Mouse (Mus musculus) liver, adult 2 months (tissue): ENCODE results near the gene Gm49711. TPM values are rescaled to one million over a fixed set of nuclear protein-coding genes. Genes with fewer than 3 reads are reported as not detected.
A peak's percentile ranks its signal among the peaks of the same experiment; 100 is the strongest.

Experiments used
- DNase-seq: peaks from one replicate; pipeline ENCODE4 v3.0.0-alpha.2; 2011; ENCODE audit warnings: low read depth, low spot score; ENCODE audit errors: extremely low read depth
- H3K27ac ChIP-seq: fragments of 200-500 bp; replicated peaks from 2 replicates; pipeline ENCODE4 v1.5.1; 2012; ENCODE audit warnings: low read depth, mild to moderate bottlenecking, control low read depth, inconsistent platforms, low read length; ENCODE audit not compliant: insufficient read depth
- H3K27me3 ChIP-seq: fragments of 200-500 bp; 2 replicates; pipeline ENCODE4 v1.6.1; 2012; ENCODE audit warnings: mild to moderate bottlenecking, moderate library complexity, low read length, inconsistent platforms; ENCODE audit not compliant: control insufficient read depth, insufficient read depth
- H3K36me3 ChIP-seq: fragments of 200-500 bp; 2 replicates; pipeline ENCODE4 v1.6.1; 2012; ENCODE audit warnings: low read length, inconsistent platforms; ENCODE audit not compliant: control insufficient read depth, insufficient read depth
- H3K4me1 ChIP-seq: fragments of 200-500 bp; 2 replicates; pipeline ENCODE4 v1.6.1; 2011; ENCODE audit warnings: low read length; ENCODE audit not compliant: control insufficient read depth, insufficient read depth
- H3K4me3 ChIP-seq: fragments of 200-500 bp; 2 replicates; pipeline ENCODE4 v1.5.1; 2011; ENCODE audit warnings: low read depth, mild to moderate bottlenecking, control low read depth, low read length, moderate library complexity; ENCODE audit not compliant: insufficient read depth
- H3K79me2 ChIP-seq: fragments of 200-500 bp; 2 replicates; pipeline ENCODE4 v1.6.1; 2012; ENCODE audit warnings: inconsistent platforms, mild to moderate bottlenecking, low read length, moderate library complexity; ENCODE audit not compliant: control insufficient read depth, insufficient read depth
- H3K9ac ChIP-seq: fragments of 200-500 bp; 2 replicates; pipeline ENCODE4 v1.6.1; 2012; ENCODE audit warnings: low read depth, mild to moderate bottlenecking, control low read depth, inconsistent platforms, low read length
- CTCF ChIP-seq: fragments of 200-500 bp; IDR thresholded peaks from 2 replicates; pipeline ENCODE4 v1.5.1; 2011; ENCODE audit warnings: low read depth, low read length, control low read depth
- POLR2A ChIP-seq: fragments of 200-500 bp; IDR thresholded peaks from 2 replicates; pipeline ENCODE4 v1.6.1; 2011; ENCODE audit warnings: low read length, control low read depth; ENCODE audit not compliant: insufficient read depth; ENCODE audit errors: extremely low read depth
- WGBS: fragments of 180-500 bp; shearing (Covaris S2); methylation state at CpG from one replicate; pipeline ENCODE4 v1.1.7; 2018; 5-methylcytosine and 5-hydroxymethylcytosine counted together
- polyA plus RNA-seq: library from polyadenylated mRNA; depleted of rRNA; stranded (reverse); fragments of >200 nt; gene quantifications from 2 replicates; pipeline ENCODE4 v1.2.3, GENCODE M21; 2012
- total RNA-seq: library from RNA; depleted of rRNA; stranded (reverse); fragments of >200 nt; gene quantifications from 2 replicates; pipeline ENCODE4 v1.2.3, GENCODE M21; 2014

Gene Gm49711
- total and polyA plus RNA-seq, 2 experiments = not detected

- no peaks in the 10 kb centered on the region for H3K36me3 ChIP-seq
- no peak for TF ChIP-seq POLR2A
- TF ChIP-seq CTCF = no peak
Observed at GRCm38 (mm10) chr16:92163545-92163944, 105.4 kb downstream of the Gm49711 start.

GRCm38 (mm10) chr16:92176052-92176451 lies 117.9 kb downstream of the Gm49711 start:
- 74% methylated on average over 1 of the region's 1 CpGs for WGBS
- TF ChIP-seq POLR2A (no peak), CTCF (no peak)
- H3K4me1 ChIP-seq = no peaks in the 10 kb centered on the region
- no peaks in the 10 kb centered on the region for H3K27me3 ChIP-seq
- H3K27ac ChIP-seq = no peak overlapping the region
- H3K9ac ChIP-seq = no peak overlapping the region
- H3K4me3 ChIP-seq = no peak overlapping the region
- no peaks in the 10 kb centered on the region for H3K79me2 ChIP-seq
- no peak for DNase-seq
- H3K36me3 ChIP-seq = no peaks in the 10 kb centered on the region

More at GRCm38 (mm10) chr16:92163545-92163944, 105.4 kb downstream of the Gm49711 start:
- Histone ChIP-seq H3K9ac (no peak overlapping the region), H3K79me2 (no peaks in the 10 kb centered on the region), H3K4me3 (no peak overlapping the region), H3K27me3 (no peaks in the 10 kb centered on the region), H3K4me1 (peaks cover 2% of the 10 kb centered on the region; the same call in 1 of the 2 replicates), H3K27ac (no peak overlapping the region)
- DNase-seq = no peak
- 88% methylated on average over 4 of the region's 4 CpGs for WGBS

DNA sequence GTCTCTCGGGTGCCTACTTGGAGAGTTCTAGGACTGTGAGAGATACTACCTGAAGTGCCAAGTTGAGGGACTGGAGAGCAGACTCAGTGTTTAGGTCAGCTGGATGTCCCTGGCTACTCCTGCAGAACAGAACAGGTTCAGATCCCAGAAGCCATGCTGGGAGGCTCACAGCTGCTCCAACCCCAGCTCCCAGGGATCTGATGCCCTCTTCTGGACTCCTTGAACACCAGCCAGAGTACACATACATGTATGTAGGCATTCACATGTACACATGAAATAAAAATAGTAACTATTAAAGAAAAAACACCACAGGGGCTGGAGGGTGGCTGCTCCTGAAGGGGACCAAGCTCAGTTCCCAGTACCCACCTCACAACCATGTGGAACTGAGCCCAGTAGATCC lies 119.6 kb downstream of the Gm49711 start:
- H3K36me3 ChIP-seq = no peaks in the 10 kb centered on the region
- peak; percentile 42 for TF ChIP-seq CTCF
- TF ChIP-seq POLR2A = no peak
- no peak overlapping the region for H3K27ac ChIP-seq
- H3K9ac ChIP-seq = no peak overlapping the region
- H3K4me1 ChIP-seq = no peaks in the 10 kb centered on the region
- H3K4me3 ChIP-seq = no peak overlapping the region
- no peaks in the 10 kb centered on the region for H3K27me3 ChIP-seq
- H3K79me2 ChIP-seq = no peaks in the 10 kb centered on the region
- WGBS = 96% methylated on average over 1 of the region's 1 CpGs
- no peak for DNase-seq

DNA sequence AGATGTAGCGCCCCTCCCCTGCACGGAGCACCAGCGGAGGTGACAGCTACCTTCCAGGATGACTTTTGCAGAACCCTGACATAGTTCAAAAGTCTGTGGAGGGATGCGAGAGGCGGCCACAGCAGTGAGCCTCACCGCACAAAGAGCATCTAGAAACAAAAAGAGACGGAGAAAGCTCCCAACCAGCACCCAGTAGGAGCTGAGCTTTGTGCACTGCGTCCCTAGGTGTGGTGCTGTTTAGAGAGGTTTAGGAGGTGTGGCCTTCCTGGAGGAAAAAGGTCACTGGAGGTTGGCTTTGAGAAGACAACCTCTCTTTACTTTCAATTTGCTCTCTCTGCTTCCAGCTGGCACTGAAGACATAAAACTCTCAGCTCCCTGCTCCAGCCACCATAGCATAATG lies 121.2 kb downstream of the Gm49711 start:
- Histone ChIP-seq H3K27me3 (no peaks in the 10 kb centered on the region), H3K4me1 (peaks cover 3% of the 10 kb centered on the region; the same call in 1 of the 2 replicates), H3K4me3 (no peak overlapping the region), H3K9ac (no peak overlapping the region), H3K27ac (no peak overlapping the region), H3K36me3 (no peaks in the 10 kb centered on the region), H3K79me2 (no peaks in the 10 kb centered on the region)
- no peak for DNase-seq
- TF ChIP-seq POLR2A = no peak
- no peak for TF ChIP-seq CTCF
- WGBS = 81% methylated on average over 8 of the region's 8 CpGs

GRCm38 (mm10) chr16:92183477-92183876 lies 125.4 kb downstream of the Gm49711 start:
- no peak for TF ChIP-seq CTCF
- no peak for TF ChIP-seq POLR2A
- no peaks in the 10 kb centered on the region for H3K27me3 ChIP-seq
- no peak overlapping the region for H3K9ac ChIP-seq
- no peaks in the 10 kb centered on the region for H3K79me2 ChIP-seq
- no peak overlapping the region for H3K4me3 ChIP-seq
- DNase-seq = peak; percentile 69
- no peaks in the 10 kb centered on the region for H3K36me3 ChIP-seq
- H3K27ac ChIP-seq = no peak overlapping the region
- WGBS = 9% methylated on average over 4 of the region's 4 CpGs
- peaks cover 3% of the 10 kb centered on the region; the same call in 1 of the 2 replicates for H3K4me1 ChIP-seq

DNA sequence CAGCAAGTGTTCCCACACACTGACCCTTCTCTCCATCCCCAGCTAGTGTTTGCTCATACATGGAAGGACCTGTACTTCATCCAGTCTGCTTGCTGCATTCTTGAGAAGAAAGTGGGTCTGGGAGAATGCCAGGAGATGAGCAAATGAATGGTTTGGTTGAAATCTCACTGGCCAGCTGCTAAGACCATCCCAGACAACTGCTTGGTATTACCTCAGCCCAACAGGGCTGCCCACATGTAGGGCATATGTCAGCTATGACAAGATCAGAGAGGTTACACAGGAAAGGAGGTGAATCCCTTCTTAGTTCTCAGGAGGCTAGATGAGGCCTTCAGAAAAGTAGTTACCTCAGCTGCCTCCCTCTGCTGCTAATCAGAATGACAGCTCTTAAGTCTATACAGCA lies 132.5 kb downstream of the Gm49711 start:
- Histone ChIP-seq H3K4me3 (no peak overlapping the region), H3K36me3 (no peaks in the 10 kb centered on the region), H3K9ac (no peak overlapping the region), H3K27me3 (no peaks in the 10 kb centered on the region), H3K4me1 (no peaks in the 10 kb centered on the region; the same call in 1 of the 2 replicates), H3K27ac (no peak overlapping the region), H3K79me2 (no peaks in the 10 kb centered on the region)
- no peak for DNase-seq
- TF ChIP-seq CTCF = no peak
- TF ChIP-seq POLR2A = no peak
